Mouse (Mus musculus): ENCODE measurements around the gene Bcas3.

The Bcas3 gene

DNA sequence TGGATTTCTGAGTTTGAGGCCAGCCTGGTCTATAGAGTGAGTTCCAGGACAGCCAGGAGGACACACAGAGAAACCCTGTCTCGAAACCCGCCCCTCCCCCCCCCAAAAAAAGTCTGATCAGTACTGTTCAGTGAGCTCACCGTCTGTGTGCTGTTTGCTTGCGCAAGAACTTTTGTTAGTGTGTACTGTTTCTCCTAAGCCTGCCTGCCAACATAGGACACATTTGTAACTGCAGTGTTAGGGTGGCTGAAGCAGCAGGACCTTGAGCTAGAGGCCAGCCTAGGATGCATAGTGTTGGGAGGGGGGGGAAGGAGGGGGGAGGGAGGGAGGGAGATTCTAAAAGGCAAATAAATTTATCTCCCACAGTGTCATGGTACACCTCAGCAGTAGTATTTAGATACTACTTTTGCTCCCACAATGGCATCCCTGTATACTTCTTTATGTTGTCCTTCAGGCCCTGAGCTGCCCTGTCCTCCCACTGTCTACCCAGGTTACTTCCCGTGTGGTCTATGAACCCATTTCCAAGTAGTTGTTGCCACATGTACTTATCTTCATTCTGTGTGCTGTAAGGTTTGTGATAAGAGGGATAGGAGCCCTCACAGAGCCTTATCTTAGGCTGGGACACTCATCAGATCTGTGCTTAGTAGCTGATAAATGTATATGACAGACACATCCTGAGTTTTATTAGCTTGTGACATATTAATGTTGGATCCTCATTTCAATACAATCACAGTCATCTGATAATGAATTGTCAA lies 176.7 kb downstream of the Bcas3 start:
- DNase-seq (ENCODE audit: low spot score in 2 of 2), result no peak

DNA sequence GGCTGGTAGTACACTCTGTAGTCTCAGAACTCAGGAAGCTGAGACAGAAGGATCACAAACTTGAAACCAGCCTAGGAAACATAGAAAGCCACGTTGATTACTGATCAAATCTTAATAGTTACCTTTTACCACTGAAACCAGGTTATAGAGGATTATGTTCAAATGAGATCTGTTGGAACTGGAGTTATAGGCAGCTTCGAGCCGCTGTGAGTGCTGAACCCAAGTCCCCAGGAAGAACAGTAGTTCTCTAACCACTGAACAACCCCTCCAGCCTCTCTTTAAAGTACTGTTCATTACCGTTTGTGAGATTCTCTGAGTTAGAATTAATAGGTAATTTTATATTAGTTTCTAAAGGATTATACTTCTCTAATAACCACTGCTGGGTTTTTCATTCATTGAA lies 188.0 kb downstream of the Bcas3 start:
- no peak for DNase-seq (ENCODE audit: low spot score in 2 of 2)

DNA sequence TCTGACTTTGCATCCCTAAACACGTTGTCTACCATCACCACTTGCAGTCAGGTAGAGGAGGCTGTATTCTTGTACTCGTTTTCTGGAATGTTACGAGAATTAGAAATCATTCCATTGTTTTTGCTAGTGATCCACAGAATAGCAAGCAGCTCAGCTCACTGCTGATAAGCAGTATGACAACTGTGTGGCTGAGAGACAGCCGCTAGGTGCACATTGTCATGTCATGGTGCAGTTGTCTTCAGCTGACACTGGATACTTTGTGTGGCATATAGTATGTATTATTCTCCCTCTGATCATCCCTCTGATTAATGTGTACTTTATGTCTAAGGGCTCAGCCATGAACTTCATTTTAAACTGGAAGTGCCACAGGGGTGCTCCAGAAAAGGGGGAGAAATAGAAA lies 190.3 kb downstream of the Bcas3 start:
- DNase-seq (ENCODE audit: low spot score in 2 of 2), result no peak

DNA sequence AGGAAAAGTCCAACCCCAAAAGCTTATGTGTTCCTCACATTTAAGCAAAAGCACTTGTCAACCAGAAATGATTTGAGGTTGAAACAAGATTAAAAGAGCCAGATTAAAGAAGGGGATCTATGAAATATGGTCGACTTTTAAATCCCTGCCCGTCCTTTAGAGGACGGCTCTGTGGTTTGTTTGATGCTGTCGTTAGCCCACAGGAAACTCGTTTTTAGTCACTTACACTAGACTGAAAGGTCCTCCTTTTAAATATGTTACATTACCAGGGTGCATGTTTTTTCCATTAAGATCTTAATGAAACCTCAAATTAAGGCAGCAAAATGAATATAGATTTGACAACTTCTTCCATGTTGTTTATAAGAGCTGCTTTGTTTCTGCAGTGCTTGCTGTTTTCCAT lies 192.6 kb downstream of the Bcas3 start:
- DNase-seq (ENCODE audit: low spot score in 2 of 2), result no peak

DNA sequence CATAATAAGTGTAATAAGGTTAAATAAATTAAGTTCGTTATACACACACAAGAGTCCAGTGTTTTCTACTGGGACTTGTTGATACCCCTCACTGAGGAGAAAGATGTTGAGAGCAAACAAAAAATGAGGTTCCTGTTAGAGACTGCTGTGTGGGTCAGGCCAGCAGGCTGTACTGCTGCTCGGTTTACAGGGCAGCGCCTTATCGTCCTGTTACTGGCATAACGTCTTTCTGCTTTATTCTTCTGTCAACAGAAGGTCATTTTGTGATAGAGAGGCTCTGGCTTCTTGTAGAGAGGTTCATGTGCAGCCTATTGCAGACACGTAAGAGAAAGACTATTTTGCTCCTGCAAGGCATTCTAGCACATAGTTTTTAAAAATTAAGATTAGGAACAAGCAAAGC lies 195.0 kb downstream of the Bcas3 start:
- DNase-seq (ENCODE audit: low spot score in 2 of 2), result no peak

DNA sequence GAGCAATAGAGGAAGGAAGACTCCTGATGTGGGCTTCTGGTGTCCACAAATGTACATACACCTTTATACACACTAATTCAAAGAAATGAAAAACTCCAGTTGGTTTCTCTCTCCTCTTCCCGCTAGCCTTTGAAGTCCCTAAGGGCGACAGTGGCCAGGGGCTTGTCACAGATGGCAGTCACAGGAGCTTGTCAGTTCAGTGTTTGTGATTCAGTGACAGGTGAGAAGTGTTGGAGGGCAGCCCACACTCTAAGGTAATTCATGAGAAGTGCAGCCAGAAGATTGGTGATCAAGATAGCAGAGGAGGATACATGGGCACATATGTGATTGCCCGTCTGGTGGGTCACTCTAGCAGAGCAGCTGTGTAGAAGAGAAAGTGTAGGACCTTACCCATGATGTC lies 196.7 kb downstream of the Bcas3 start:
- DNase-seq (ENCODE audit: low spot score in 2 of 2), result no peak

DNA sequence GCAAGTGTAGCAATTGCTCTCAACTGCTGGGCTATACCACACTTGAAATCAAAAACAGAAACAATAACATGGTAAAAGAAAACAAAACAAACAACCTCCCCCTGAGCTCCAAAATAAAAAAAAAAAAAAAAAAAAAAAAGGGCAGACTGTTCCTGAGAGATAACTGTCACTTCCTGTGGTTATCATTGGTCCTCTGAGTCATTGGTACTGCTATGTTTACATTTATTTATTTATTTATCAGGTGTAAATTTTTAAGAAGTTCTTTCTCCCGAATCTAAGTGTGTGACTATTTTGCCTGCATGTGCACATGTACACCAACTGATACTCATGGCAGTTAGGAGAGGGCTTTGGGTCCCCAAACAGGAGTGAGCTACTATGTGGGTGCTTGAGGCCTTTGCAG lies 202.1 kb downstream of the Bcas3 start:
- no peak for DNase-seq (ENCODE audit: low spot score in 2 of 2)

DNA sequence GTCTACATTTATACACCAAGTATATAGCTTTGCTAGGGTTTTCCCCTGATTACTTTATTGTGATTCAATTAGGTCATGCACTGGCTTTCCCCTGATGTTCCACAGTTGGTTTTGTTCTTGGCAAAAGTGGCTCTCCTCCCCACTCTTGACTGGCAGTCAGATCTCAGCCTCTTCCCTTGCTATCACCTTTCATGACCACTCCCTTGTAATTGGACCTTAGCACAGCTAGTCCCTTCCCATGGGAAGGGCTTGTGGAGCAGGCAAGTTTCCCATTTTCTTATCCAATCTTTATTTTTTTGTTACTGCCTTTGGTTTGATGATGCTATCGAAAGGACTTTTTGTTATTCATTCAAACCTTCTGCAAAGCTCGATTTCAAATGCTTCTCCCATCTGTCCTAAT lies 202.8 kb downstream of the Bcas3 start:
- no peak for DNase-seq (ENCODE audit: low spot score in 2 of 2)

DNA sequence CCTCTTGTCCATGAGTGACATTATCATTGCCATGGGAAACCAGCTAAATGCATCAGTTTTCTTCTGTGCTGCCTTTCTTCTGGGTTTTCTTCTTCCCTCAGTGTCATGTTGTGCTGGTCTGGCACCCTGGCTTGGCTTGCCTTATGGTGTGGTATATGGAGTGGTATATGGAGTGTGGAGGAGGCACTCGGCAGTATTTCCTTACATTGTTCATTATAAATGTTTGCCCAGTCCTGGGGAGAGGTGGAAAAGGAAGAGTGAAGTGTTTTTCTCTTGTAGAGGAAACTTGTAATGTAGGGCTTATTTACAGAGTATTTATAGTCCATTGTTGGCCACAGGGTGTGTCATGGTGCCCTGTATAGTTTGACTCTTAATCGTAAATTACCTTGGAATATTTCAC lies 212.1 kb downstream of the Bcas3 start:
- DNase-seq (ENCODE audit: low spot score in 2 of 2), result no peak

DNA sequence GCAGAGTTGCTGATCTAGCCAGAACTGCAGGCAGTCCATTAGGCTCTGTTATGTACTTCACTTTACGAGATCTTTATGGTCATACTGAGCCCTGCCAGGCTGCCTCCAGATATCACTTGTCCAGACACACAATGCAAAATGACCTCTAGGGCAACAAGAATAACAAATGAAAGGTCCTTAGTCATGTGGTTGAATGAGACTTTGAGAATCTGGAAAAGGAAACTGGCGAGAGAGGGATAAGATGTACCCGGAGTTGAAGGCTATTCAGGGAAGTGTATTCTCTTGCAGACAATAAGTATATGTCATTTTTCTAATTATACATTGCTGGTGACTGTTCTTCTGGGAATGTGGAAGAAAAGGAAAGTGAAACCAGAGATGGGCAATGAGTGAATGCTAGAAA lies 218.1 kb downstream of the Bcas3 start:
- no peak for DNase-seq (ENCODE audit: low spot score in 2 of 2)

DNA sequence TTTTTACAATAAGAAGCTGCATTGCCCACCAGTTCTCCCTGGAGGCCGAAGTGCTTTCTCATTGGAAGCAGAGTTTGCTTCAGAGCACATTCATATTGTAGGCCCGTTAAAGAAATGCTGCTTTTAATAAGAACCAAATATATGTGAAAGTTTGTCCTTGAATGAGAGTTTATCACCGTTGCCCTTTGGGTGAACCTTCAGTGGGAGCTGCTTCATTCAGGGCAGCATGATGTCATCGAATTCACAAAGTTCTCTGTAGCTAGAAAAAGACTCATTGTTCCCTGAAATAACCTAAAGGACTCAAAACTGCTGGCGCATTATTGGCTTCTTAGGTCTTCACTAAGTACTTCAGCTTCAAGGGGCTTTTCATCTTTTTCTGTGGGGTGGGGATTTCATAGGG lies 219.0 kb downstream of the Bcas3 start:
- DNase-seq (ENCODE audit: low spot score in 2 of 2), result no peak

DNA sequence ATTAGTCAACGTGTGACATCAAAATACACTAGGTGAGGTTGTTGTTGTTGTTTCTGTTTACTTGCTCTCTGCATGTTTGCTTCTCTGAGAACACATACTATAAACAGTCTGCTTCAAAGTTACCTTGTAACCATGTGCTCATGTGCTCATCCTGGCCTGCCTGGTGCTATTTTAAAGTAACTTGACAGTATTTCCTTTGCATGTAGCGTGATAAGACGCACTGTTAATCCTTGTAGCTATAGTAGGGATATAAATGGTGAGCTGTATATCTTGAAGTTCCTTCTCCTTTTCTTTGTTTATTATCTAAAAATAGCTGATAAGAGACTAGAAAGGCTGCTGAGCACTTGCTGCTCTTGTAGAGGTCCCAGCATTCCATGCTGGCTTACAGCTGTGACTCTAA lies 219.6 kb downstream of the Bcas3 start:
- DNase-seq (ENCODE audit: low spot score in 2 of 2), result no peak

DNA sequence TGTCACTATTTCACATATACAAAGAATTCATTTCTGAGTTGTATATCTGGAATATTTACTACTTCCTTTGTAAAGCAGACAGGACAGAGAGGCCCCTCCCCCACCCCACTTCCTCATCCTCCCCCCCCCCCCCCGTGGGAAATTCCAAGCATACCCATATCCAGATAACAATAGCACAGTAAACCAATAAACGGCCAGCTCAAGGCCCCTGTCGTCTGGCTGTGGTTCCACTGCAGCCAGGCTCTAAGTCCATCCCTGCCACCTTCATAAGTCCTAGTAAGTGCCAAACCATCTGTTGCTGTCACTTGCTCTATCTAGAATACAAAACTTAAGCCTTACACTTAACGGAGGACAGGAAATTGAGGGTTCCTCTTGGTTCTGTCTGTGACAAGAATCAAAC lies 221.5 kb downstream of the Bcas3 start:
- DNase-seq (ENCODE audit: low spot score in 2 of 2), result no peak

DNA sequence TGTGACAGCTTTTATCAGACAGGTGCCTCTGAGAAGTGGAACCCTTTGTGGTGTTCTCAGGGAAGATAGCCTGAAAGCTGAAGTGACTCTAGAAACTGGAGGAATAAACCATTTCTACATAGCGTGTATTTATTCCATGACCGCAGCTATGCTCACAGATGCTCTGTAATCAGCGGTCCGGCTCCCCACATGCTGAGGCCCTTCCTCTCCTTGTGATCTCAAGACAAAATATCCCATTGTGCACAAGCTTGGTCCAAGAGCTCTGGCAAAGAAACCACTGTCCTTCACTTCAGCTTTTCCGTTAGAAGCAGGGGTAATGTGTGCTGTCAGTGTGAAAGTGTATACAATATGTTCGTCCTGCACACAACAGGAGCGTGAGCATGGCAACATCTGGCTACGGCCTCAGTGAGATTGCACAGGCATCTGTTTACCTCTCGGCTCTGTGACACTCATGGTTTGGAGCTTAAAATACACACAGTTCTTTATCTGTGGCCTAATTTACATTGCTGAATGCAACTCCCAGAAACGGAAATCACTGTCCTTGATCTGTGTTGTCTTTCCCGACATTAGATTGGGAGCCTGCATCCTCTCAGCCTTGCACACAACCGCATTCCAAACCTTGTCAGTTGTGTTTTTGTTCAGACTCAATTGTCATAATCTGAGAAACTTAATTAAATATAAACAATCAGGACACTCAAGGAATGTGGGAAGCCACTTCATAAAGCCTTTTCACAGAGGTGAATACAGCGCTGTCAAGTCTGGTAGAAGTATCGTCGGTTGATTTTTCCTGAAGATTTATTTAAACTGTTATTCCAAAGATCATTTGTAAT lies 225.1 kb downstream of the Bcas3 start:
- DNase-seq (ENCODE audit: low spot score in 2 of 2), result no peak

DNA sequence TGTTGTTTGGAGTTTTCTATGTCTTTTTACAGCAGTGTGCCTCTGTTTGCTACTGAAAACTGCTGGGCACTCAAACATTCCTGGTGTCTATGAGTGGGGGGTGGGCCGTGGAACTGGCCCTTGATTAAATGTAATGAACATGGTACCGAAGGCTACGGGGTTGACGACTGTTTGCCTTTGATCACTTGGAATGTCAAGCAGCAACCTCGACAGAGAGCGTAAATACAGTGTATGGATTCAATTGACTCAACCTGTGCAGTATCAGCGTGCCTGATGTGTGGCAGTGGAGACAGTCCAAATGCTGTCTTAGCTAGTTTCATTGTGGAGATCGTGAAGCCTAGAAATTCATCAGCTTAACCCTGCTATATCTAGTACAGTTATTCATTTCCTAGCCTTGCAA lies 231.1 kb downstream of the Bcas3 start:
- DNase-seq (ENCODE audit: low spot score in 2 of 2), result no peak

DNA sequence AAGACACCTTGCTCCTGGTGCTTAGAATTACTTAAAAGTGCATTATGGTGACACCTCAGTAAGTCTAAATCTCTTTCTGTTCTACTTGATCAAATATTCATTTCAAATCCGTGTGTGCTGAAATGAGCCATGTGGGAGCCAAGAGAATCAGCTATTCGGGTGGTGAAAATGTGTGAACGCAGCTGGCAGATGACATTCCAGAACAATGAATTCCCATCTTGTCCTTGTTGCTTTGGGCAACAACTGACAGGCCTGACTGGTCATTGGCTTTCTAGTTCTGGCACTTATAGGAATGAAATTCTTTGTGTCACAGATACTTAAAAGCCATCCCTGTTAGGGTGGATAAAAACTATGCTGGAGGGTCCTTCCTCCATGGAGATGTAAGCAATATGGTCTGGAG lies 240.7 kb downstream of the Bcas3 start:
- no peak for DNase-seq (ENCODE audit: low spot score in 2 of 2)

DNA sequence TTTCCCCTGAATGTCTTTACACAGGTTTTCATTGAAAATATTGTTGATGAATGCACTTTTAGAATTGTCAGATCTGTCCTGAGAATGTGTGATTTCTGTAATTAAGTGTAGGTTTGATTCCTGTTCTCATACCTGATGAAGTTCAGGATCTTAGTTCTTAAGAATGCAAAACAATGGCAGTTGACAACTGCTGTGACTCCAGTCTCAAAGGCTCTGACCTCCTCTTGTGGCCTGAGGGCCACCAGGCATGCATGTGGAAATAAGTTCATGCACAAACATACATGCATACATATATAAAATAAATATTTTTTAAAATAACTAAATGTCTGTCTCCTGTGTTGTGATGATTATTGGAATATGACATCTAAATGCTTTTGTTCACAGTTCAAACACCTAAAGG lies 246.3 kb downstream of the Bcas3 start:
- DNase-seq (ENCODE audit: low spot score in 2 of 2), result no peak

DNA sequence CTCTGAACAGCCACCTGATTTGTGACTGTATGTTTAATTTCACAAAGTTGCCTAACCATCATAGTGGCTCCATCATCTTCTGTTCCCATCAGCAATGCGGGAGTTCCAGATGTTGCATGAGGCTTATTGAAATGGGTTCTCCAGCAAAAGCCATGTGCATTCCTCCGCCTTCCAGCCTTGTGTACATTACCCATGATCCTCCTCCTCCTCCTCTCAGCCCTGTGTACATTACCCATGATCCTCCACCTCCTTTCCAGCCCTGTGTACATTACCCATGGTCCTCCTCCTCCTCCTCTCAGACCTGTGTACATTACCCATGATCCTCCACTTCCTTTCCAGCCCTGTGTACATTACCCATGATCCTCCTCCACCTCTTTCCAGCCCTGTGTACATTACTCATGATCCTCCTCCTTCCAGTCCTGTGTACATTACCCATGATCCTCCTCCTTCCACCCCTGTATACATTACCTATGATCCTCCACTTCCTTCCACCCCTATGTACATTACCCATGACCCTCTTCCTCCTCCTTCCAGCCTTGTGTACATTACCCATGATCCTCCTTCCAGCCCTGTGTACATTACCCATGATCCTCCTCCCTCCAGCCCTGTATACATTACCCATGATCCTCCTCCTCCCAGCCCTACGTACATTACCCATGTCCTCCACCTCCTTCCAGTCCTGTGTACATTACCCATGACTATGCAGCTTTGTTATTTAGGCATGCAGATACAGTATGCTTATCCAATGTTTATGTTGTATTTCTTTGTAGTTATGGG lies 250.8 kb downstream of the Bcas3 start:
- no peak for DNase-seq (ENCODE audit: low spot score in 2 of 2)

DNA sequence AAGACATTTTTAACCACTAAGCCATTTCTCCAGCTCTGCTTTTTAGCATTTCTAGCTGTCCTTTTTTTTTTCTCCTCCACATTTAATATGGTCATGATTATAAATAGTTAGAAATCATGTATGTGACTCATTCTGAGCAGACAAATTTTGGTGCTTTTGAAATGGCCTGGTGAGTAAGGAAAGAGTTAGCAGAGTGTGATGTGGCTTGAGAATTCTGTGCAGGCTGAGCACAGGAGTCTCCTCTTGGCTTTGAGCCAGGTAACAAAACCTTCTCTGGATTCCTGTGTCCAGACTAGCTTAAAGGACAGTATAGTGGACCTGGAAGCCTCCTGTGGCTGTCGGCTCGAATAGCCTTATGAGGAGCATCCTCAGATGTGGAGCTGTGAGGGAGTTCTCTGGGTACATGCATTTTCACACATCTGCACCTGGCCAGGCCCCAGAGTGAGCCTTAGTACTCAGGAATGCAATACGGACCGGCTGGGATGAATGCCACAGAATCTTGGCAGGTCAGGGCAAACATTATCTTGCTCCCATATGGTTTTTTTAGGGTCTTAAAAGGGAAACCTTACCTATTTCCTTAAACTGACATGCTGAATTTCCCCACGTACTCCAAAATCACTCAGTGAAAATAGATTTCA lies 256.5 kb downstream of the Bcas3 start:
- DNase-seq (ENCODE audit: low spot score in 2 of 2), result no peak

DNA sequence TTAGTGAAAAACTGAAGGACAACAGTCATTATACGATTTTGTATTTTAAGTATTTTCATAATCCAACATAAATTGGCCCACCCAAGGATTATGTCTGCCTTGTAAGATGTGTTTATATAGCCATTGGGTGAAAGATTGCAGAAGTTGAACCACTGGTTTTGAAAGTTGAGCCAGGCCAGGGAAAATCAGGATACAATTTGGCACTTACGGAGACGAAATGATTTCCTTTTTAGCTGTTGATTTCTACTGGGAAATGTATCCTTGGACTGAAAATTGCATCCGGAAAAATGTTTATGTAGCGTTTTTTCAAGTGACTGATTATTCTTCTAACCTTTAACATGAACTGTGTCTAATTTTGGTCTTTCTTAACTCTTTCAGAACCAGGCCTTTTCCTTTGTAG lies 260.1 kb downstream of the Bcas3 start:
- DNase-seq (ENCODE audit: low spot score in 2 of 2), result no peak

DNA sequence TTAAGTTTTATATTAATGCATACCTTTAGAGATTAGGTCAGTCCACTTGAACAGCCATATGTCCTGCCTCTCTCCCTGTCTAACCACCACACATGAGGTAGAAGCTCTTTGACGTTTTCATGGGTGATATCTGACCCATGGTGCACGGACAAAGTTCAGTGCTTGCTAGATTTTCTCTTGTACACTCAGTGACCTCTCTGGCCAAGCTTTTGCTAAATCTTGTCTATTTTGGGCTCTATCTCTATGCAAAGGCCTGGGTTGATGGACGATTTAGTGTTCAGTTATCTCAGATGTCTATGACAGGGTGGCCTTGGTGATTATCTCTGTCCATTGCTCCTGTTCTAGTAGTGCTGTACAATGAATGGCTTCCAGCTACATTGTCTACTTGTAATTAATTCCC lies 260.6 kb downstream of the Bcas3 start:
- DNase-seq (ENCODE audit: low spot score in 2 of 2), result no peak

DNA sequence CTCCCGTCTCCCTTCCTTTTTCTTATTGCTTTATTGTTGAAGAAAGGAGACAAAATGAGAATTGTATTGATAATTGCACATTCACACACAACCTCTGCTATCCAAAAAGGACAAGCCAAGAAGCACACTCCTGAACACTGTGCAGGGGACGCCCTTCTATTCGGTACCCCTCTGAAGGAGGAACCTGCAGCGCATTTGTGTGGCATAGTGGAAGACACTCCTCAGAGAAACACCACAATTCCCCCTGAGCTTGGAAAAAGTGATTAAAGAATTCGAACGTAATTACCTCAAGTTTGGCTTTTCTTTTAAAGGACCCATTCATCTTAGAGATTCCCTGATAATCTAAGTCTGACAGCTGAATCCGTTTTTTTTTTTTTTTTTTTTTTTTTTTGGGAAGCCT lies 261.5 kb downstream of the Bcas3 start:
- no peak for DNase-seq (ENCODE audit: low spot score in 2 of 2)

Data from spleen, postnatal 14 days (tissue).